Mouse (Mus musculus): ENCODE data around the gene Gm11568. TPM values are rescaled to one million over a fixed set of nuclear protein-coding genes. Genes with fewer than 3 reads are reported as not detected.

Gm11568 gene
- total RNA-seq (2023) = not detected

GRCm38 (mm10) chr11:99857617-99858016 lies at the start of gene Gm11568:
Gene Gm11568, plus strand, starts transcription at chr11:99857917.

GRCm38 (mm10) chr11:99809792-99810191 lies 47.9 kb upstream of the Gm11568 start, which contains the start of gene Krtap4-13:
Gene Krtap4-13, minus strand, starts transcription at chr11:99809892.

GRCm38 (mm10) chr11:99815566-99815965 lies 42.2 kb upstream of the Gm11568 start, which contains the start of gene Gm11564:
Gene Gm11564, minus strand, starts transcription at chr11:99815666.

GRCm38 (mm10) chr11:99837966-99838365 lies 19.8 kb upstream of the Gm11568 start, which contains the start of gene 2300003K06Rik:
Gene 2300003K06Rik, minus strand, starts transcription at chr11:99838066.

GRCm38 (mm10) chr11:99851508-99851907 lies 6.2 kb upstream of the Gm11568 start, which contains the start of gene Krtap4-16:
Gene Krtap4-16, minus strand, starts transcription at chr11:99851608.

GRCm38 (mm10) chr11:99864176-99864575 lies 6.5 kb downstream of the Gm11568 start, which contains the start of gene Gm11559:
Gene Gm11559, plus strand, starts transcription at chr11:99864476.

GRCm38 (mm10) chr11:99873089-99873488 lies 15.4 kb downstream of the Gm11568 start, which contains the start of gene Krtap9-1:
Gene Krtap9-1, plus strand, starts transcription at chr11:99873389.

GRCm38 (mm10) chr11:99878887-99879286 lies 21.2 kb downstream of the Gm11568 start, which contains the start of gene Gm11567:
Gene Gm11567, plus strand, starts transcription at chr11:99879187.

GRCm38 (mm10) chr11:99907620-99908019 lies 49.9 kb downstream of the Gm11568 start, which contains the start of gene Krtap31-1:
Gene Krtap31-1, plus strand, starts transcription at chr11:99907920.

Other genes starting within 250 kb of the Gm11568 start
- not detected for gene Gm11937, start 247.7 kb upstream of the Gm11568 start, total RNA-seq (2023)
- gene Krtap2-4, start 243.1 kb upstream of the Gm11568 start, total RNA-seq (2023) = not detected
- not detected for gene Gm11562, start 237.5 kb upstream of the Gm11568 start, total RNA-seq (2023)
- gene Krtap4-1, start 229.7 kb upstream of the Gm11568 start, total RNA-seq (2023) = not detected
- gene Krtap4-2, start 222.8 kb upstream of the Gm11568 start, total RNA-seq (2023) = not detected
- gene Krtap4-7, start 213.8 kb upstream of the Gm11568 start, total RNA-seq (2023) = not detected
- gene Gm11555, start 207.7 kb upstream of the Gm11568 start, total RNA-seq (2023) = not detected
- not detected for gene Gm11563, start 199.0 kb upstream of the Gm11568 start, total RNA-seq (2023)
- gene Krtap4-6, start 192.0 kb upstream of the Gm11568 start, total RNA-seq (2023) = not detected
- gene Gm14190, start 167.2 kb upstream of the Gm11568 start, total RNA-seq (2023) = not detected
- gene Gm14180, start 123.6 kb upstream of the Gm11568 start, total RNA-seq (2023) = not detected
- gene Gm11595, start 85.0 kb upstream of the Gm11568 start, total RNA-seq (2023) = not detected
- not detected for gene Krtap4-8, start 77.2 kb upstream of the Gm11568 start, total RNA-seq (2023)
- not detected for gene Krtap4-9, start 72.7 kb upstream of the Gm11568 start, total RNA-seq (2023)
- not detected for gene Gm11596, start 64.5 kb upstream of the Gm11568 start, total RNA-seq (2023)
- not detected for gene Gm11569, start 59.0 kb upstream of the Gm11568 start, total RNA-seq (2023)
- not detected for gene Gm11554, start 53.5 kb upstream of the Gm11568 start, total RNA-seq (2023)
- not detected for gene Krtap4-13, start 48.0 kb upstream of the Gm11568 start, total RNA-seq (2023)
- gene Gm11564, start 42.3 kb upstream of the Gm11568 start, total RNA-seq (2023) = not detected
- gene 2300003K06Rik, start 19.9 kb upstream of the Gm11568 start, total RNA-seq (2023) = not detected
- gene Krtap4-16, start 6.3 kb upstream of the Gm11568 start, total RNA-seq (2023) = not detected
- gene Gm11559, start 6.6 kb downstream of the Gm11568 start, total RNA-seq (2023) = not detected
- gene Krtap9-1, start 15.5 kb downstream of the Gm11568 start, total RNA-seq (2023) = not detected
- gene Gm11567, start 21.3 kb downstream of the Gm11568 start, total RNA-seq (2023) = not detected
- gene Krtap31-1, start 50.0 kb downstream of the Gm11568 start, total RNA-seq (2023) = not detected
- gene Gm11565, start 56.8 kb downstream of the Gm11568 start, total RNA-seq (2023) = not detected
- not detected for gene Krtap31-2, start 78.4 kb downstream of the Gm11568 start, total RNA-seq (2023)
- not detected for gene Krtap9-5, start 90.6 kb downstream of the Gm11568 start, total RNA-seq (2023)
- not detected for gene Krtap29-1, start 121.1 kb downstream of the Gm11568 start, total RNA-seq (2023)
- not detected for gene Krtap16-1, start 128.7 kb downstream of the Gm11568 start, total RNA-seq (2023)
- gene Krtap17-1, start 136.1 kb downstream of the Gm11568 start, total RNA-seq (2023) = not detected
- not detected for gene Krt33a, start 158.3 kb downstream of the Gm11568 start, total RNA-seq (2023)
- not detected for gene Krt33b, start 172.0 kb downstream of the Gm11568 start, total RNA-seq (2023)
- gene Krt34, start 183.6 kb downstream of the Gm11568 start, total RNA-seq (2023) = not detected
- gene Krt31, start 192.6 kb downstream of the Gm11568 start, total RNA-seq (2023) = not detected
- gene Krt32, start 230.3 kb downstream of the Gm11568 start, total RNA-seq (2023) = not detected
- gene Krt35, start 238.3 kb downstream of the Gm11568 start, total RNA-seq (2023) = not detected
- gene Krt36, start 247.7 kb downstream of the Gm11568 start, total RNA-seq (2023) = not detected

Measured in neutrophil, adult 59 days (primary cell).